Mouse (Mus musculus): ENCODE measurements at regions not wholly inside any gene's neighbourhood (a gene's known extent, or its start where the extent isn't known, plus 50 kb on each side); places are given as distances from the start of the nearest gene placed in this dataset.

DNA sequence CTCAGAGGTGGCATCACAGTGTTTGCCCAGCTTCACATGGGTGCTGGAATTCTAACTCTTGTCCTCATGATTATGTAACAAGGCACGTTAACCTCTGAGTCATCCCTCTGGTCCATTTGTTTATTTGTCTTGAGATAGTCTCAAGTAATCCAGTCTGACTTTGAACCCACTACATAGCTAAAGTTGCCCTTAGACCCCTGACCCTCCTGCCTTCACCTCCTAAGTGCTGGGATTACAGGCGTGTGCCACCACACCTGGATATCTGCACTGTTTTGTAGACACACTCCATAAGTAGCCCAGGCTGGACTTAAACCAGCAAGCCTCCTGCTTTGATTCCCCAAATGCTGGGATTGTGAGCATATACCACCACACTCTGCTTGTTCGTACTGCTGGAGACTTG is 96.0 kb upstream of the Lmo4 start:
- H3K9me3 ChIP-seq (ENCODE audit: control insufficient read depth, low read length), result no peaks in the 10 kb centered on the region
- no peak for TF ChIP-seq CTCF (IDR thresholded peaks at IDR 0.05; ENCODE audit: low read depth)
- no peak for TF ChIP-seq EP300 (optimal IDR thresholded peaks at IDR 0.05)
- no peak for ATAC-seq (ENCODE audit: low FRiP score, low TSS enrichment)
- no peaks in the 10 kb centered on the region for H3K27me3 ChIP-seq (ENCODE audit: control insufficient read depth, insufficient read depth, low read length)
- no peaks in the 10 kb centered on the region for H3K4me1 ChIP-seq (replicated peaks; ENCODE audit: control insufficient read depth, insufficient read depth)
- no peak for DNase-seq (ENCODE audit: low spot score)
- H3K36me3 ChIP-seq (ENCODE audit: control insufficient read depth, insufficient read depth, low read length), result no peaks in the 10 kb centered on the region
- no peak overlapping the region for H3K4me3 ChIP-seq (ENCODE audit: low read depth, low read length)
- no peak overlapping the region for H3K27ac ChIP-seq (replicated peaks)
- no peak overlapping the region for H3K4me2 ChIP-seq (replicated peaks; ENCODE audit: low read depth)
- H3K9ac ChIP-seq (ENCODE audit: low read length), result no peak overlapping the region
- 69% methylated on average over 3 of the region's 3 CpGs for WGBS

DNA sequence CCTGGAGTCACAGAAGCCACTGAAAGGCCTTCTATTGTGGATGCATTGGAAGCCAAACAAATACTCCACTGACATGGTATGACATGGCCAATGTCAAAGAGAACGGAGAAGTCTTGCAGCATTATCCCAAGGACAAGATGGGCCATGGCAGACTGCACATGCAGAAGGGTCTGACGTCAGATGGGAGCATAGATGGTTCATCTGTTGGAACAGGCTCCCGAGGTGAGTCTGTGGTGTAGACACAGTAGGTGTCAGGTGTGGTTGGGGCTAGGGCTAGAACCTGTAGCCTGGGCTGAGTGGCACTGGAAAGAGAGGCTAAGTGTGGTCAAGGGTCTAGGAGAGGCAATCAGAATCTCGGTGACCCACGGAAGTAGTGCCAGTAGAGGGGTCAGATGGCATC is 94.2 kb upstream of the Lmo4 start:
- 90% methylated on average over 5 of the region's 5 CpGs for WGBS
- Histone ChIP-seq H3K36me3 (ENCODE audit: control insufficient read depth, insufficient read depth, low read length) (no peaks in the 10 kb centered on the region), H3K27ac (replicated peaks) (no peak overlapping the region), H3K9ac (ENCODE audit: low read length) (no peak overlapping the region), H3K4me2 (replicated peaks; ENCODE audit: low read depth) (no peak overlapping the region), H3K9me3 (ENCODE audit: control insufficient read depth, low read length) (no peaks in the 10 kb centered on the region), H3K4me1 (replicated peaks; ENCODE audit: control insufficient read depth, insufficient read depth) (no peaks in the 10 kb centered on the region), H3K27me3 (ENCODE audit: control insufficient read depth, insufficient read depth, low read length) (no peaks in the 10 kb centered on the region), H3K4me3 (ENCODE audit: low read depth, low read length) (no peak overlapping the region)
- TF ChIP-seq CTCF (IDR thresholded peaks at IDR 0.05; ENCODE audit: low read depth) (no peak), EP300 (optimal IDR thresholded peaks at IDR 0.05) (no peak)
- ATAC-seq (ENCODE audit: low FRiP score, low TSS enrichment) (no peak), DNase-seq (ENCODE audit: low spot score) (no peak)

- ATAC-seq (ENCODE audit: low FRiP score, low TSS enrichment), result no peak
- no peaks in the 10 kb centered on the region for H3K4me1 ChIP-seq (replicated peaks; ENCODE audit: control insufficient read depth, insufficient read depth)
These were observed 84.5 kb upstream of the Lmo4 start for GRCm38 (mm10) chr3:144289489-144289888.

DNA sequence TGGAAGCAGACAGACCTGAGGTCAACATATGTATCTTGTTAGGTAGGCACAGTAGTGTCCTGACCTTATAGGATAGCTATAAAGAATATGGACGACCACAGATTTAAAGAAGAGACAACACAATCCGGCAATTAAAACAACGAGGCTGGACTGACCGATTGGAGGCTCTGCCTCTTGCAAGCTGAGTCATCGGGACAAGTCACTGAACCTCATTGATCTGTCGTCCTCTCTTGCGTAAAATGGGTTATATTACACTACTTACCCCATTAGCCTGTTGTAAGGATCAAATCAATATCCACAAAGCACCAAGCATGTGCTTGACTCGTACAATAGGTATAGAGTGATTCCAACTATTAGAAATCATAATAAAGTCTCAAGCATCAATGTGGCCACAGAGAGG is 81.1 kb upstream of the Lmo4 start:
- no peak for ATAC-seq (ENCODE audit: low FRiP score, low TSS enrichment)
- no peaks in the 10 kb centered on the region for H3K9me3 ChIP-seq (ENCODE audit: control insufficient read depth, low read length)
- H3K9ac ChIP-seq (ENCODE audit: low read length), result no peak overlapping the region
- H3K4me3 ChIP-seq (ENCODE audit: low read depth, low read length), result no peak overlapping the region
- no peak overlapping the region for H3K4me2 ChIP-seq (replicated peaks; ENCODE audit: low read depth)
- no peak for DNase-seq (ENCODE audit: low spot score)
- H3K27ac ChIP-seq (replicated peaks), result no peak overlapping the region
- no peaks in the 10 kb centered on the region for H3K27me3 ChIP-seq (ENCODE audit: control insufficient read depth, insufficient read depth, low read length)
- WGBS, result 90% methylated on average over 8 of the region's 8 CpGs
- H3K4me1 ChIP-seq (replicated peaks; ENCODE audit: control insufficient read depth, insufficient read depth), result no peaks in the 10 kb centered on the region
- H3K36me3 ChIP-seq (ENCODE audit: control insufficient read depth, insufficient read depth, low read length), result no peaks in the 10 kb centered on the region
- TF ChIP-seq EP300 (optimal IDR thresholded peaks at IDR 0.05) (no peak), CTCF (IDR thresholded peaks at IDR 0.05; ENCODE audit: low read depth) (no peak)

More at GRCm38 (mm10) chr3:144289489-144289888, 84.5 kb upstream of the Lmo4 start:
- no peaks in the 10 kb centered on the region for H3K27me3 ChIP-seq (ENCODE audit: control insufficient read depth, insufficient read depth, low read length)
- no peak overlapping the region for H3K9ac ChIP-seq (ENCODE audit: low read length)
- no peak overlapping the region for H3K4me2 ChIP-seq (replicated peaks; ENCODE audit: low read depth)
- DNase-seq (ENCODE audit: low spot score), result no peak
- 76% methylated on average over 3 of the region's 3 CpGs for WGBS
- no peak overlapping the region for H3K4me3 ChIP-seq (ENCODE audit: low read depth, low read length)
- TF ChIP-seq CTCF (IDR thresholded peaks at IDR 0.05; ENCODE audit: low read depth), result no peak
- no peak for TF ChIP-seq EP300 (optimal IDR thresholded peaks at IDR 0.05)
- H3K36me3 ChIP-seq (ENCODE audit: control insufficient read depth, insufficient read depth, low read length), result no peaks in the 10 kb centered on the region
- no peaks in the 10 kb centered on the region for H3K9me3 ChIP-seq (ENCODE audit: control insufficient read depth, low read length)
- H3K27ac ChIP-seq (replicated peaks), result no peak overlapping the region

- no peak overlapping the region for H3K9ac ChIP-seq (ENCODE audit: low read length)
- no peaks in the 10 kb centered on the region for H3K9me3 ChIP-seq (ENCODE audit: control insufficient read depth, low read length)
- TF ChIP-seq EP300 (optimal IDR thresholded peaks at IDR 0.05) (no peak), CTCF (IDR thresholded peaks at IDR 0.05; ENCODE audit: low read depth) (no peak)
- no peak for DNase-seq (ENCODE audit: low spot score)
- no peak overlapping the region for H3K4me3 ChIP-seq (ENCODE audit: low read depth, low read length)
- no peak overlapping the region for H3K4me2 ChIP-seq (replicated peaks; ENCODE audit: low read depth)
- H3K27me3 ChIP-seq (ENCODE audit: control insufficient read depth, insufficient read depth, low read length), result no peaks in the 10 kb centered on the region
- WGBS, result 82% methylated on average over 3 of the region's 3 CpGs
- H3K36me3 ChIP-seq (ENCODE audit: control insufficient read depth, insufficient read depth, low read length), result no peaks in the 10 kb centered on the region
- H3K4me1 ChIP-seq (replicated peaks; ENCODE audit: control insufficient read depth, insufficient read depth), result no peaks in the 10 kb centered on the region
- no peak for ATAC-seq (ENCODE audit: low FRiP score, low TSS enrichment)
- H3K27ac ChIP-seq (replicated peaks), result no peak overlapping the region
These were observed 79.3 kb upstream of the Lmo4 start for GRCm38 (mm10) chr3:144284326-144284725.

DNA sequence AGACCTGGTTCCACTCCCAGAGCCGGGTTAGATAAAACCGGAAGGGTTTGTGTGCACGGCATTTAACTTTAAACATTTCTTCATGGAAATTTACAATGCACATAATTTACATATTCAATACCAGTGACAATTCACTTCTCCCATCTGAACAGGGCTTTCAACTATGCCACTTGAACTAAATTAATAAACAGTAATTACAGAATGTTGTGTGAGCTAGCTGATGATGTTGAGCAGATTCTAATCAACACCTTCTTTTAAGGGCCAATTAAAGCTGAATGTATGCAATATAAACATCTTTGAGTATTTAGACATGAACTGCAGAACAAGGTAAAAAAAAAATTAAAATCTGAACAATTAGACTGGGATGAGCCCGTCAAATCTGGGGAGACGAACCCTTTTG is 68.1 kb upstream of the Lmo4 start:
- Histone ChIP-seq H3K9ac (ENCODE audit: low read length) (no peak overlapping the region), H3K27me3 (ENCODE audit: control insufficient read depth, insufficient read depth, low read length) (no peaks in the 10 kb centered on the region), H3K4me1 (replicated peaks; ENCODE audit: control insufficient read depth, insufficient read depth) (no peaks in the 10 kb centered on the region), H3K4me3 (ENCODE audit: low read depth, low read length) (no peak overlapping the region), H3K9me3 (ENCODE audit: control insufficient read depth, low read length) (no peaks in the 10 kb centered on the region), H3K4me2 (replicated peaks; ENCODE audit: low read depth) (no peak overlapping the region), H3K36me3 (ENCODE audit: control insufficient read depth, insufficient read depth, low read length) (no peaks in the 10 kb centered on the region), H3K27ac (replicated peaks) (no peak overlapping the region)
- no peak for TF ChIP-seq EP300 (optimal IDR thresholded peaks at IDR 0.05)
- TF ChIP-seq CTCF (IDR thresholded peaks at IDR 0.05; ENCODE audit: low read depth), result no peak
- ATAC-seq (ENCODE audit: low FRiP score, low TSS enrichment), result no peak
- 77% methylated on average over 5 of the region's 5 CpGs for WGBS
- no peak for DNase-seq (ENCODE audit: low spot score)
